Mouse (Mus musculus) midbrain, embryonic 15.5 days (tissue): ENCODE results near the gene Prdx5. TPM values are rescaled to one million over a fixed set of nuclear protein-coding genes. Genes with fewer than 3 reads are reported as not detected.

Experiments used
- ATAC-seq: fragments of 200-750 bp; cut with Nextera tagmentation; replicated peaks from 2 replicates; pipeline ENCODE4 v1.8.0; 2017; ENCODE audit warnings: moderate TSS enrichment
- H3K27ac ChIP-seq: fragments of 300-500 bp; sonication (generic); 2 replicates; pipeline ENCODE4 v1.5.1; 2015; ENCODE audit warnings: mild to moderate bottlenecking, inconsistent platforms
- H3K27me3 ChIP-seq: fragments of 300-500 bp; sonication (generic); replicated peaks from 2 replicates; pipeline ENCODE4 v1.6.1; 2015; ENCODE audit warnings: inconsistent platforms
- H3K36me3 ChIP-seq: fragments of 300-500 bp; sonication (generic); replicated peaks from 2 replicates; pipeline ENCODE4 v1.6.1; 2015; ENCODE audit warnings: inconsistent platforms
- H3K4me1 ChIP-seq: fragments of 300-500 bp; sonication (generic); 2 replicates; pipeline ENCODE4 v1.6.1; 2015; ENCODE audit warnings: inconsistent platforms
- H3K4me2 ChIP-seq: fragments of 300-500 bp; sonication (generic); 2 replicates; pipeline ENCODE4 v1.6.1; 2015; ENCODE audit warnings: inconsistent platforms, mild to moderate bottlenecking, moderate library complexity
- H3K4me3 ChIP-seq: fragments of 300-500 bp; sonication (generic); 2 replicates; pipeline ENCODE4 v1.5.1; 2015; ENCODE audit warnings: mild to moderate bottlenecking, inconsistent platforms
- H3K9ac ChIP-seq: fragments of 300-500 bp; sonication (generic); 2 replicates; pipeline ENCODE4 v1.6.1; 2015; ENCODE audit warnings: mild to moderate bottlenecking, inconsistent platforms
- H3K9me3 ChIP-seq: fragments of 300-500 bp; sonication (generic); 2 replicates; pipeline ENCODE4 v1.6.1; 2016; ENCODE audit warnings: inconsistent platforms
- WGBS: fragments of 180-500 bp; shearing (Covaris S2); methylation state at CpG from one replicate; pipeline ENCODE4 v1.1.7; 2015; ENCODE audit warnings: mixed read lengths; 5-methylcytosine and 5-hydroxymethylcytosine counted together
- microRNA-seq: library from miRNA; unstranded; fragments of <30 nt; microRNA quantifications from one replicate; pipeline ENCODE4, GENCODE M21; 2016
- polyA plus RNA-seq: library from polyadenylated mRNA; unstranded; fragments of >200 nt; fragmentation: Nextera tagmentation; extraction: Ambion mirVana; gene quantifications from 2 replicates; pipeline ENCODE4 v1.2.1, GENCODE M21; 2015

The Prdx5 gene
- polyA plus RNA-seq, 1 experiment from 2014 or later: 325 TPM

GRCm38 (mm10) chr19:6859032-6859651 lies 50.8 kb downstream of the Prdx5 start:
- WGBS: 68% methylated on average over 2 of the region's 2 CpGs
- no peaks in the 10 kb centered on the region for H3K9me3 ChIP-seq
- ATAC-seq: no peak

GRCm38 (mm10) chr19:6858031-6858430 lies 51.9 kb downstream of the Prdx5 start, which contains the start of gene Ccdc88b:
Ccdc88b (minus strand) TSS chr19:6858211.
- Histone ChIP-seq H3K9ac (no peak within 1 kb of the TSS), H3K4me3 (no peak within 1 kb of the TSS), H3K4me2 (no peak within 1 kb of the TSS), H3K9me3 (no peaks in the 10 kb centered on the region), H3K36me3 (no peaks in the 10 kb centered on the region), H3K27ac (no peak within 1 kb of the TSS), H3K27me3 (peaks cover 9% of the 10 kb centered on the region; the same call in 1 of the 2 replicates), H3K4me1 (peaks cover 9% of the 10 kb centered on the region)
- 77% methylated on average over 7 of the region's 7 CpGs for WGBS
- ATAC-seq: no peak

More at GRCm38 (mm10) chr19:6859032-6859651, 50.8 kb downstream of the Prdx5 start:
- Histone ChIP-seq H3K4me3 (no peak overlapping the region), H3K4me1 (peaks cover 9% of the 10 kb centered on the region), H3K4me2 (no peak overlapping the region), H3K9ac (no peak overlapping the region), H3K27me3 (peaks cover 1% of the 10 kb centered on the region; the same call in 1 of the 2 replicates), H3K27ac (no peak overlapping the region), H3K36me3 (no peaks in the 10 kb centered on the region)

GRCm38 (mm10) chr19:6857391-6858005 lies 52.4 kb downstream of the Prdx5 start:
- Histone ChIP-seq H3K36me3 (no peaks in the 10 kb centered on the region), H3K9me3 (no peaks in the 10 kb centered on the region), H3K4me1 (peaks cover 9% of the 10 kb centered on the region), H3K4me2 (no peak overlapping the region), H3K4me3 (no peak overlapping the region), H3K27ac (no peak overlapping the region), H3K9ac (no peak overlapping the region), H3K27me3 (peaks cover 9% of the 10 kb centered on the region; the same call in 1 of the 2 replicates)
- WGBS: 73% methylated on average over 9 of the region's 9 CpGs
- no peak for ATAC-seq

- no peak overlapping the region for H3K4me3 ChIP-seq
- no peak for ATAC-seq
These were observed 52.9 kb downstream of the Prdx5 start for GRCm38 (mm10) chr19:6857003-6857360.

More at GRCm38 (mm10) chr19:6857003-6857360, 52.9 kb downstream of the Prdx5 start:
- Histone ChIP-seq H3K27ac (no peak overlapping the region), H3K27me3 (peaks cover 9% of the 10 kb centered on the region; the same call in 1 of the 2 replicates), H3K9ac (no peak overlapping the region), H3K4me2 (no peak overlapping the region), H3K4me1 (peaks cover 9% of the 10 kb centered on the region), H3K36me3 (no peaks in the 10 kb centered on the region), H3K9me3 (no peaks in the 10 kb centered on the region)
- 48% methylated on average over 3 of the region's 3 CpGs for WGBS

Small RNAs within 50 kb of the gene (microRNA-seq; reads per million reads assigned to microRNA genes)
- 1.1 reads per million for gene Mir6990

Other genes starting within 250 kb of the Prdx5 start
- 10.5 and 11.9 TPM in 2 replicates for gene Rps6ka4, start 69.5 kb downstream of the Prdx5 start, polyA plus RNA-seq
- 0.54 and 0.56 TPM in 2 replicates for gene Ccdc88b, start 51.9 kb downstream of the Prdx5 start, polyA plus RNA-seq
- 101 and 105 TPM in 2 replicates for gene Trmt112, start 408 bp downstream of the Prdx5 start, polyA plus RNA-seq
- 16.2 and 18.9 TPM in 2 replicates for gene Esrra, start 11.7 kb upstream of the Prdx5 start, polyA plus RNA-seq
- 1.1 and 1.3 TPM in 2 replicates for gene Catsperz, start 15.3 kb upstream of the Prdx5 start, polyA plus RNA-seq
- gene Kcnk4, start 24.4 kb upstream of the Prdx5 start, polyA plus RNA-seq: 4.7 and 5.0 TPM in 2 replicates
- 93.9 and 96.1 TPM in 2 replicates for gene Bad, start 31.8 kb upstream of the Prdx5 start, polyA plus RNA-seq
- 70.2 and 70.5 TPM in 2 replicates for gene Gpr137, start 32.4 kb upstream of the Prdx5 start, polyA plus RNA-seq
- gene Ppp1r14b, start 64.9 kb upstream of the Prdx5 start, polyA plus RNA-seq: 188 and 196 TPM in 2 replicates
- 11.3 TPM in 2 replicates for gene Plcb3, start 66.4 kb upstream of the Prdx5 start, polyA plus RNA-seq
- gene Fkbp2, start 70.4 kb upstream of the Prdx5 start, polyA plus RNA-seq: 120 and 126 TPM in 2 replicates
- 46.7 and 47.9 TPM in 2 replicates for gene Vegfb, start 77.5 kb upstream of the Prdx5 start, polyA plus RNA-seq
- gene Dnajc4, start 82.5 kb upstream of the Prdx5 start, polyA plus RNA-seq: 24.1 and 25.6 TPM in 2 replicates
- 21.0 and 22.5 TPM in 2 replicates for gene Nudt22, start 86.0 kb upstream of the Prdx5 start, polyA plus RNA-seq
- 18.5 and 19.8 TPM in 2 replicates for gene Trpt1, start 86.0 kb upstream of the Prdx5 start, polyA plus RNA-seq
- gene Fermt3, start 109.4 kb upstream of the Prdx5 start, polyA plus RNA-seq: 4.8 and 5.2 TPM in 2 replicates
- gene Stip1, start 129.9 kb upstream of the Prdx5 start, polyA plus RNA-seq: 214 and 230 TPM in 2 replicates
- gene Macrod1, start 146.7 kb upstream of the Prdx5 start, polyA plus RNA-seq: 5.6 and 6.0 TPM in 2 replicates
- 12.2 and 12.5 TPM in 2 replicates for gene Flrt1, start 195.6 kb upstream of the Prdx5 start, polyA plus RNA-seq